Mouse (Mus musculus) kidney, adult 2 months (tissue): ENCODE measurements around the gene Pknox2.

ENCODE experiments used
- CTCF ChIP-seq: fragments of 200-500 bp; conservative IDR thresholded peaks from 2 replicates; pipeline ENCODE4 v1.5.1; 2011; ENCODE audit warnings: low read depth, mild to moderate bottlenecking, control low read depth, low read length, moderate library complexity, mixed read lengths; ENCODE audit not compliant: insufficient read depth, insufficient read length
- POLR2A ChIP-seq: fragments of 200-500 bp; IDR thresholded peaks from one replicate; pipeline ENCODE4 v1.6.1; 2011; ENCODE audit warnings: low read depth, low read length, control low read depth

GRCm38 (mm10) chr9:37034316-37034715, 112.9 kb downstream of the Pknox2 start:
- TF ChIP-seq CTCF (no peak), POLR2A (no peak)
